Mouse (Mus musculus): Measurements from ENCODE around the gene Pdzd11.

Pdzd11 gene

DNA sequence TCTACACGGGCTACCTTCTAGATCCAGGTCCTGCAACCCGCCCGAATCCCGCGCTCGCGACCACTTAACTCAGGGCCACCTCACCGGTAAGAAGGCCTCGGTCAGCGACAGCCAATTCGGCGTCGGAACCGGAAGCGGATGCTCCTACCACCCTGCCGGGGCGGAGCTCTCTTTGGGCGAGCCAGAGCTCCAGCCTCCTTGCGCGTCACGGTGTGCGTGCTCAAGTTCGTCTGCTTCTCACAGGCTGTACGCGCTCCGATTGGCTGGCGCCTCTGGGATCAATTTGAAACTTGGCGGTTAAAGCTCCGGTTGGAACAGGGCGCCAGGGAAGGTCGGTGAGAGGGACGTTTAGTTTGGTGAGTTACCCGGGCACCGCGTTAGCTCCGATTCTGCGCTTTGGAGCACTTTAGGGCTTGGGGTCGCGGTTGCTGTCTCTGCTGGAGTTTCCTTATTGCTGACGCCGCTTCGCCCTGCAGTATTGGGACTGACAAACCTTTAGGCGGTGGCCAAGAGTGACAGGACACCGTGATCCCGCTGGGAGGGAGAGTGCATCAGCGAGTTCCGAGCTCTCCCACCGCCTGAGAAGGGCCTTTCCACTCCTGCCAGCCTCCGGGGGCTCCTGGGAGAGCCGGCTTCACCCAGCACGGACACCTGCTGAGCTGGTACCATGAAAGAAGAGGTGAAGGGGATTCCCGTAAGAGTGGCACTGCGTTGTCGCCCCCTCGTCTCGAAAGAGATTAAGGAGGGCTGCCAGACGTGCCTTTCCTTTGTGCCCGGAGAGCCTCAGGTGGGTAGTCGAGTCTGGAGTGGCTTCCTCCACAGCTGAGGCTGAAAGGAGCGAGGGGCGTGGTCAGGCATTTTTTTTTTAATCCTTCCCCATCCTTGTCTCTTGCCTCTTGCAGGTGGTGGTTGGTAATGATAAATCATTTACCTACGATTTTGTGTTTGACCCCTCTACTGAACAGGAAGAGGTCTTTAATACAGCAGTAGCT, at the start of gene Pdzd11:
Gene Pdzd11 (minus strand): TSS at position 767 of the 992 bp plus-strand sequence.
- DNase-seq (ENCODE audit: low spot score in 2 of 2) = peak; percentile 85 to 86

DNA sequence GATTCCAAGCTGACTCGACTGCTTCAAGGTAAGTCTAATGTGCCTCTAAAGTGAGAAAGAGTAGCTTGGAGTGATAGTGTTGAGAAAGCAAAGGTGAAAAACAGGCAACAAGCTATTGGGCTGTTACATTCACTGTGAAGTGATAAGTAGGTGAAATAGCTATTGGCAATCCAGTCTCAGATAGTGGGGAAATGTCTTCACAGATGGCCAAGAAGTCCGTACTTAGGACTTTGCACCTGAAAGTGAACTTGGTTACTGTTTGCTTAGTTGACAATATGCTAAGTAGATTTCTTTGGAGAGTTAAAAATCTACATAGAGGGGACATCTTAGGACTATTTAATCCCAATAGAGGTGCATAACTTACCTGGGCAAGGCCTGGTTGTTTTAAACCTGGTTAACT, 38.5 kb upstream of the Pdzd11 start:
- no peak for DNase-seq (ENCODE audit: low spot score in 2 of 2)

- DNase-seq (ENCODE audit: low spot score in 2 of 2) = no peak
Measured at GRCm38 (mm10) chrX:100652848-100653247, 26.5 kb upstream of the Pdzd11 start.

DNA sequence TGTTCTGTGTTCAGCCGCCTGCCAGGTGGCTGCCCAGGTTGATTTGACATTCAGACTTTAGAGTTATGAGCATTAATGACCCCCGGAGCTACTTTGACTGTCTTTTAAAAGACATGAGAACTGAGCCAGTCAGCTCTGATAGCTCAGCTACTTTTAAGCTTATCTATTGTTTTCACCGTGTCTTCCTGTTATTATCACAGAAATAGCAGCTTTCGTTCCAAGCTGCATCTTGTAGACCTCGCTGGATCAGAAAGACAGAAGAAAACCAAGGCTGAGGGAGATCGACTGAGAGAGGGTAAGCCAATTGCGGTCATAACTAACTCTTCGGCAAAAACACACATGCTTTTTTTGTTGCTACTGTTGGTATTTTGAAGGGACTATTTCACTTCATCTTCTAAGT, 12.1 kb upstream of the Pdzd11 start:
- no peak for DNase-seq (ENCODE audit: low spot score in 2 of 2)

- DNase-seq (ENCODE audit: low spot score in 2 of 2) = no peak
Measured at GRCm38 (mm10) chrX:100629076-100629475, 2.7 kb upstream of the Pdzd11 start.

DNA sequence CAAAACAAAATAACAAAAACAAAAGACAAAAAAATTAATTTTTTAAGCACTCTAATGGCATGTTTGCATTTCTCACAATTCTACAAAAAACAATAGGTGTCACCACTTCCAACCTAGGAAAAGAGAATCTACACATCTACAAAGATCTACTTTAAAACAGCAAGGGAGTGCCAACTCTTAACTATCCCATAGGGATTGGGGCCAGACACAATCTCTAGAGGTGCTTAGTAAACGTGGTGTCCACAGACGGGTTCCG, 894 bp downstream of the Pdzd11 start, which contains the start of gene Kif4:
Gene Kif4 (plus strand): TSS at position 192 of the 256 bp plus-strand sequence.
- no peak for DNase-seq (ENCODE audit: low spot score in 2 of 2)

- no peak for DNase-seq (ENCODE audit: low spot score in 2 of 2)
Measured at GRCm38 (mm10) chrX:100625146-100625545, 1.2 kb downstream of the Pdzd11 start.

- no peak for DNase-seq (ENCODE audit: low spot score in 2 of 2)
Measured at GRCm38 (mm10) chrX:100624242-100624641, 2.1 kb downstream of the Pdzd11 start.

DNA sequence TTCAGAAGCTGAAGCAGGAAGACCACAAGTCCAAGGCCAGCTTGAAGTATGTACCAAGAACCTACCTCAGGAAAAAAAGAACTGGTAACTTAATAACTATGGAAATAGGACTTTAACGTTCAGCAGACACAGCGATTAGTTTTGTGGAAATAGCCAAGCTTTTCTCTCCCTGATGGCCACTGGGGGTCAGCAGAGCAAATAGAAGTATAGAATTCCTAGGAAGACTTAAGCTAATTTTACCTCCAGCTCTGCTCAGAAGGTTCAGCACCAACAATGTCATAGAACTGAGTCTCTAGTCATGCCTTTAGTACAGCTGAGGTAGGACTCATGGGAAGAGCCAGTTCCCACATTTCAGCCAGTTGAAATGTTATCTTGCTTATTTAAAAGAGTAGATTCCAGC, 5.0 kb downstream of the Pdzd11 start:
- no peak for DNase-seq (ENCODE audit: low spot score in 2 of 2)

DNA sequence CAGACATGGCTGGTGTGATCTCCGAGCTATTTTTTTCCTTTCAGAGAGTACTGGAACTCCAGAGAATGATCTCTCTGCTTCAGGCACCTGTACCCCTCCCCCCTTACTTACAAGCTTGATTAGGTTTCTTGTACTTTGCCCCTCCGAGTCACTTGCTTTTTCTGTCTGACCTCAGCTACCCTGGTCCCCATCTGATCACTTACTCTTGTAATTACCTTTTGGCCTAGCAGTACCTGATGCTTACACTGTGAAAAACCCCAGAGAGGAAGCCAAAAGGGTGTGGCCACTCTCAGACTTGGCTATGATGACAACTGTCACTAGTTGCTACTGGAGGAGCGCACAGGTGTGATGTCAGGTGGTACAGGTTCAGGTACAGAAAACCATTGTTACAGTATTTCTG, 7.9 kb downstream of the Pdzd11 start:
- no peak for DNase-seq (ENCODE audit: low spot score in 2 of 2)

DNA sequence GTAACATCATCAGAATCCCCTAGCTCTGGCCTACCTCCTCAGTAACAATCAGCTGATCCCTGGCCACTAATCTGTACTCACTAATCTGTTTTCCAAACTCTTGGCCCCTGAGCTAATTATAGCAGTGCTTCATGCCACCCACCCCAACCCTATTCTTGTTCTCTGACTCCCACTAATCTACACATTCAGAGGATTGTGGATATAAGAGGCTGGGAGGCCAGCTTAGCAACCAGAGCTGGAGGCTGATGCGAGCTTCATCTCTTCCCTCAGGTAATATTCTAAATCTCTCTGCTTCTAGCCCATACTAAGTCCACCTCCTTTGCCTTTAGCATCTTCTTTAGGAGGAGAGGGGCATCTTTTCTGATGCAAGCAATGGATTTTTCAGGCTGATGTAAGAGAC, 21.1 kb downstream of the Pdzd11 start, which contains the start of gene Arr3:
Gene Arr3 (plus strand): TSS at position 184 of the 400 bp plus-strand sequence.
- no peak for DNase-seq (ENCODE audit: low spot score in 2 of 2)

GRCm38 (mm10) chrX:100599755-100600154, 26.6 kb downstream of the Pdzd11 start:
- DNase-seq (ENCODE audit: low spot score in 2 of 2) = no peak

DNA sequence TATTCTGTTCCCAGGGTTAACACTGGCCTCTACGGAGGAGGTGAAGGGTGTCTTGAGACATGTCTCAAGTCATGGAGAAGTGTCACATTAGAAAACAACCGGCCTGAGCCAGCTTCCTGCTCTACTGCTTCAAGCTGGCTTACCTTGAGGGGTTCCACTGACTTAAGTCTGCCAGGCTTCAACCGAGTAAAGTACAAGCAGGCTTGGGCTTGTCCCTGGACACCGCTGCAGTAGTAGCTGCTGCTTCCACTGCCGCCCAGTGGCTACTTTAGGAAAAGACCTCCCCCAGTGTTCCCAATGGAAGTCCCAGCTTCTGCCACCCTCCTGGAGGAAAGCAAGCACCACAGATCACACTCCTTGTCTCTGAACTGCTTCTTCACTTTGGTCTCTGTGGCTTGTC, 28.9 kb downstream of the Pdzd11 start:
- DNase-seq (ENCODE audit: low spot score in 2 of 2) = peak; percentile 8 to 28

DNA sequence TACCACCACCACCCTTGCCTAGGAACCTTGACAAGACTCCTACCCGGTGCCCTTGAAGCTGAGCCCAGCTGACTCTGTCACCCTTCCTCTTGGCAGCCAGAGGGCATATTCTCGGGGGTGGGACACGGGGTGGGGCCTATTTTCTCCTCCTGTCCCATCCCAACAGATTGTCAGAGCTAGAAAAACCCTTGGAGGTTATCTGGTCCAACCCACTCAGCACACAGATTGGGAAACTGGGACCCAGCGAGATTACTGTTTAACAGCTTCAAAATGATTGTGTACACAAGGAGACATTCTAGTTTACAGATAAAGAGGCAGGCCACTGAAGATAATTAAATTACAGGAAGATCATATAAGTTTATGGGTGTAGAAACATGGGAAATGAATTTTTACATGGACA, 31.6 kb downstream of the Pdzd11 start, which contains the start of gene P2ry4:
Gene P2ry4 (minus strand): TSS at position 79 of the 400 bp plus-strand sequence.
- DNase-seq (ENCODE audit: low spot score in 2 of 2) = no peak
